Mouse (Mus musculus) liver, adult (tissue): ENCODE measurements at regions not wholly inside any gene's neighbourhood (a gene's known extent, or its start where the extent isn't known, plus 50 kb on each side); places are given as distances from the start of the nearest gene placed in this dataset.

Source experiments
- GATA4 ChIP-seq: IDR thresholded peaks from 2 replicates; pipeline ENCODE4 v1.6.1; 2014; ENCODE audit warnings: mild to moderate bottlenecking, low read length; ENCODE audit not compliant: insufficient replicate concordance

DNA sequence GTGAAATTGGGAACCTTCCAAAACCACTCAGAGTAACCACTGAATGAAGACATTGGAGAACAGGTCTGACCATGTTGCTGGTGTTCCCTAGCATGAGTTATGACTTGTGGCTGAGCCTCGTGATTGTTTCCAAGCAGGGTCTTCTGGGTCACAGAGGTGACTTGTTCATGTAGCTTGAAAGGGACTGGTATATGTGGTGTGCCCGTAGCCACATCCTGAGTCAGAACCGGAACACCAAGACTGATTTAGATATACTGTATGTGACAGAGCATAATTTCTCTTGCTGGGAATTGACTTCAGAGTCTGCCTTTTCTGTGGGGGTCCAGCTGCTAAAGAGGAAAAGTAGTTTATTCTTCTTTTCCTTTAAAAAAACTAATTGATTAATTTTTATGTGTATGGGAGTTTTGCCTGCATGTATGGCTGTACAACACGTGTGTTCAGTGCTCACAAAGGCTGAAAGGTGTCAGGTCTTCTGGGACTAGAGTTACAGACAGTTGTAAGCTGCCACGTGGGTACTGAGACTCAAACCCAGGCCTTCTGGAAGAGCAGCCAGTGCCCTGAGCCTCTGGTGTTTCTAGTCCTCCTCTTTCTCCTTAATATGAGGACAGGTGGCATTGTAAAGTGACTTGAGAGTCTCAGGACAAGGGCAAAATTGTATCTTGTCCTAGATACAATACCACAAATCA is 139.3 kb upstream of the Spdye4c start:
- TF ChIP-seq GATA4, result no peak

GRCm38 (mm10) chr2:128452582-128452981 is 138.4 kb upstream of the Spdye4c start:
- no peak for TF ChIP-seq GATA4

DNA sequence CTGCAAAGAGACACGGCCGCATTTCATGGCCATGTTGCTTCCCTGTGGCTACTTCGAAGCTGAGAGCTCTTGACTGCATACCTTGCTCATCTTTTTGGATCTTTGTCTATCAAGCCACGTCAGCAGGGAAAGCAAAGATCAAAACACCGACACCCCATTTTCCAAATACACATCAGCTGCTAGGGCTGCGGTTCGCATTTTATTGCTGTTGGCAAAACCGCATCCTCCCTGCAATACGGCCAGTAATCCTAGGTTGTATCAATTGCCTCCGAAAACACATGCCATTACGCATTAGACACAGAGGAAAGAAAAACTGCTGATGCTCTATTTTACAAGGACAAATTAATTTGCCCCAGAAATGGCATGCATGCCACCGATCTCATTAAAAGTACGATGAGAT is 136.5 kb upstream of the Spdye4c start:
- no peak for TF ChIP-seq GATA4

GRCm38 (mm10) chr2:128457591-128458209 is 133.3 kb upstream of the Spdye4c start:
- no peak for TF ChIP-seq GATA4

DNA sequence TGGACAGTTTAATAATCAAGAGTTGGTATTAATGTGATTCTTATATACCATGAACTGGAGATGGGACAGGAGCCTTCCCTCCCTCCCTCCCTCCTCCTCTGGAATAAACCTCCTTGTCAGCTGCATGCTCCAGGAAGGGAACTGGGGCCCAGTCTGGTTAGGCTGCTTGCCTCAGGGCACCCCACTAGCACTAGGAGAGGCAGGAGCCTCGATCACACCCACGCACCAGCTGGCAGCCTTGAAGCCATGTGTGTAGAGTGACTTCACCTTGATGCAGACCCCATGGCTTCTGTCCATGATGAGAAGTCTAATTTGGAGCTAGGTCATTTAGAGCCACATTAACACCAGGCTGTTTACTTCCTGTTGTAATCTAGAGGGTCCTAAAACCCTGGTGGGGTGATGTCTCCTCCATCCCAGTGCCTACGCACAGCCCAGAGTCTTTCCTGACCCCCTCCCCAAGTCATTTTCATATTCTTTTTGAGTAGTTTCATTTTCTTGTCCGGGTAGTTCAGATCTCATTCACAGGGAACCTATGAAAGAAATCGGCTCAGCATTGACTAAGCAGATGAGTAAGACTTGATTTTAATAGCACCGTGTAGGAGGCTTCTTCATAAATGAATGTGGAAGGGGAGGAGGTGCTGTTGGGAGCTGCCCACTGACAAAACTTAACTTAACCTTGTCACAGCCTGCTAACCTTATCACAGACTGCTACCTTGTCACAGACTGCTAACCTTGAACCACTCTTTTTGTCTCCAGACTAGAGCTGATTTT is 125.6 kb upstream of the Spdye4c start:
- no peak for TF ChIP-seq GATA4

GRCm38 (mm10) chr2:128467490-128468245 is 123.3 kb upstream of the Spdye4c start:
- TF ChIP-seq GATA4, result no peak

GRCm38 (mm10) chr2:128468323-128468722 is 122.7 kb upstream of the Spdye4c start:
- no peak for TF ChIP-seq GATA4

- no peak for TF ChIP-seq GATA4
Observed at GRCm38 (mm10) chr2:128470351-128470750, 120.7 kb upstream of the Spdye4c start.

DNA sequence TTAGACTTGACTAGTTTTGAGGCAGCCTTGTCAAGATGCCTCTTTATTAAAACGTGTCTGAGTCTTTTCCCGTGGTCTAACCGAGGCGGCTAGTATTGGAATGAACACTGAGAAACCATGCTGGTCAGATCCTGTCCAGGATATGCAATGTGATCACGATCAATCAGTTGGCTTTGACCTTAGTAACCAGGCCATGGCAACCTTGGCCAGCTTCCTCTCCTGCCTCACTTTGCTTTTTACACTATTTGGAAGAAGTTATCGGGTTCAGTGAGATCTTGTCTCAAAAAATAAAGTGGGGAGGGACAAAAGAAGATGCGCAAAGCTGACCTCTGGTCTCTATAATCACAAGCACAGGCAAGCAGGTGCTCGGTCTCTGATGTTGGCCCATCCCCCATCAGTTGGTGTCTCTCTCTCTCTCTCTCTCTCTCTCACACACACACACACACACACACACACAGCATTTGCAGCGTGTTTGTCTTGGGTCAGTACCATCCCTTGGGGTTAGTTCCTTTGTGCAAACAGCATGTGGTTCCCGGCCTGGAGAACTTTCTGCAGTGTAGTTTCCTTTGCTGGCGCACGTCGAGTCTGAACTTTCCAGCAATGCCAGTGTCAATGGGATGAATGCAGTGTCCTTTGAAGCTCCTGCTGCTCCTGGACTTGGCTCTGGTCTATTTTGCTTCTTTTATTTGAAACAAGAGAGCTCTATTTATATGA is 117.6 kb upstream of the Spdye4c start:
- no peak for TF ChIP-seq GATA4

- TF ChIP-seq GATA4, result no peak
Observed at GRCm38 (mm10) chr2:128473997-128474396, 117.0 kb upstream of the Spdye4c start.

GRCm38 (mm10) chr2:128477242-128477641 is 113.8 kb upstream of the Spdye4c start:
- no peak for TF ChIP-seq GATA4

GRCm38 (mm10) chr2:128491217-128491877 is 99.7 kb upstream of the Spdye4c start:
- TF ChIP-seq GATA4, result no peak

- no peak for TF ChIP-seq GATA4
Observed at GRCm38 (mm10) chr2:128493871-128494270, 97.1 kb upstream of the Spdye4c start.

- no peak for TF ChIP-seq GATA4
Observed at GRCm38 (mm10) chr2:128497891-128498290, 93.1 kb upstream of the Spdye4c start.
